Mouse (Mus musculus): Measurements from ENCODE around the gene Tgm2. TPM values are rescaled to one million over a fixed set of nuclear protein-coding genes. Genes with fewer than 3 reads are reported as not detected.

Tgm2 gene
- polyA plus RNA-seq, 3 experiments from 2014 or later: 1.2 to 2.6 (median 2.1) TPM

- ATAC-seq: no peak
Observed at GRCm38 (mm10) chr2:158106947-158107587, 39.2 kb downstream of the Tgm2 start.

- no peak for ATAC-seq
Observed at GRCm38 (mm10) chr2:158105605-158106004, 40.6 kb downstream of the Tgm2 start.

- ATAC-seq: no peak
Observed at GRCm38 (mm10) chr2:158104966-158105365, 41.3 kb downstream of the Tgm2 start.

GRCm38 (mm10) chr2:158101768-158102167 lies 44.5 kb downstream of the Tgm2 start:
- ATAC-seq: no peak

- no peak for ATAC-seq
Observed at GRCm38 (mm10) chr2:158099537-158099936, 46.7 kb downstream of the Tgm2 start.

- ATAC-seq: no peak
Observed at GRCm38 (mm10) chr2:158098730-158099129, 47.5 kb downstream of the Tgm2 start.

- no peak for ATAC-seq
Observed at GRCm38 (mm10) chr2:158097071-158097470, 49.2 kb downstream of the Tgm2 start.

GRCm38 (mm10) chr2:158094846-158095245 lies 51.4 kb downstream of the Tgm2 start:
- no peak for ATAC-seq

- ATAC-seq: no peak
Observed at GRCm38 (mm10) chr2:158094300-158094699, 51.9 kb downstream of the Tgm2 start.

- no peak for ATAC-seq
Observed at GRCm38 (mm10) chr2:158093345-158093744, 52.9 kb downstream of the Tgm2 start.

- no peak for ATAC-seq
Observed at GRCm38 (mm10) chr2:158090096-158090495, 56.1 kb downstream of the Tgm2 start.

- ATAC-seq: no peak
Observed at GRCm38 (mm10) chr2:158084486-158084885, 61.8 kb downstream of the Tgm2 start.

GRCm38 (mm10) chr2:158080622-158081241 lies 65.5 kb downstream of the Tgm2 start:
- ATAC-seq: no peak

- no peak for ATAC-seq
Observed at GRCm38 (mm10) chr2:158079843-158080395, 66.3 kb downstream of the Tgm2 start.

- no peak for ATAC-seq
Observed at GRCm38 (mm10) chr2:158078971-158079370, 67.3 kb downstream of the Tgm2 start.

- no peak for ATAC-seq
Observed at GRCm38 (mm10) chr2:158077981-158078380, 68.3 kb downstream of the Tgm2 start.

- ATAC-seq: no peak
Observed at GRCm38 (mm10) chr2:158076690-158077089, 69.5 kb downstream of the Tgm2 start.

- ATAC-seq: no peak
Observed at GRCm38 (mm10) chr2:158074835-158075234, 71.4 kb downstream of the Tgm2 start.

GRCm38 (mm10) chr2:158071633-158071995 lies 74.6 kb downstream of the Tgm2 start:
- ATAC-seq: no peak

GRCm38 (mm10) chr2:158070885-158071632 lies 75.2 kb downstream of the Tgm2 start:
- no peak for ATAC-seq

- no peak for ATAC-seq
Observed at GRCm38 (mm10) chr2:158068444-158068971, 77.7 kb downstream of the Tgm2 start.

GRCm38 (mm10) chr2:158067260-158067824 lies 78.9 kb downstream of the Tgm2 start:
- ATAC-seq: no peak

GRCm38 (mm10) chr2:158066456-158066855 lies 79.8 kb downstream of the Tgm2 start:
- ATAC-seq: no peak

Measured in inflammation-experienced regulatory T-cells, adult 6 months (primary cell).